Mouse (Mus musculus) embryonic facial prominence, embryonic 12.5 days (tissue): ENCODE data around the gene Acbd3. TPM values are rescaled to one million over a fixed set of nuclear protein-coding genes. Genes with fewer than 3 reads are reported as not detected.

ENCODE experiments used
- ATAC-seq: fragments of 200-750 bp; cut with Nextera tagmentation; 2 replicates; pipeline ENCODE4 v1.8.0; 2017; ENCODE audit not compliant: insufficient number of reproducible peaks, insufficient read depth, low FRiP score, low TSS enrichment
- H3K27ac ChIP-seq: fragments of 300-500 bp; sonication (generic); 2 replicates; pipeline ENCODE4 v1.5.1; 2016; ENCODE audit warnings: mild to moderate bottlenecking
- H3K27me3 ChIP-seq: fragments of 300-500 bp; sonication (generic); 2 replicates; pipeline ENCODE4 v1.6.1; 2016; ENCODE audit warnings: mild to moderate bottlenecking, moderate library complexity
- H3K36me3 ChIP-seq: fragments of 300-500 bp; sonication (generic); 2 replicates; pipeline ENCODE4 v1.6.1; 2016; ENCODE audit warnings: mild to moderate bottlenecking
- H3K4me1 ChIP-seq: fragments of 300-500 bp; sonication (generic); 2 replicates; pipeline ENCODE4 v1.6.1; 2016
- H3K4me2 ChIP-seq: fragments of 300-500 bp; sonication (generic); replicated peaks from 2 replicates; pipeline ENCODE4 v1.6.1; 2016; ENCODE audit warnings: mild to moderate bottlenecking, moderate library complexity
- H3K4me3 ChIP-seq: fragments of 300-500 bp; sonication (generic); 2 replicates; pipeline ENCODE4 v1.5.1; 2016; ENCODE audit warnings: mild to moderate bottlenecking
- H3K9ac ChIP-seq: fragments of 300-500 bp; sonication (generic); 2 replicates; pipeline ENCODE4 v1.6.1; 2016; ENCODE audit warnings: mild to moderate bottlenecking, moderate library complexity
- H3K9me3 ChIP-seq: fragments of 300-500 bp; sonication (generic); 2 replicates; pipeline ENCODE4 v1.6.1; 2016; ENCODE audit warnings: mild to moderate bottlenecking, moderate library complexity
- WGBS: fragments of 180-500 bp; shearing (Covaris S2); methylation state at CpG from one replicate; pipeline ENCODE4 v1.1.7; 2016; 5-methylcytosine and 5-hydroxymethylcytosine counted together
- polyA plus RNA-seq: library from polyadenylated mRNA; unstranded; fragments of >200 nt; fragmentation: Nextera tagmentation; extraction: Ambion mirVana; gene quantifications from 2 replicates; pipeline ENCODE4 v1.2.1, GENCODE M21; 2016

The Acbd3 gene
- polyA plus RNA-seq, 1 experiment from 2014 or later: 29.2 TPM

DNA sequence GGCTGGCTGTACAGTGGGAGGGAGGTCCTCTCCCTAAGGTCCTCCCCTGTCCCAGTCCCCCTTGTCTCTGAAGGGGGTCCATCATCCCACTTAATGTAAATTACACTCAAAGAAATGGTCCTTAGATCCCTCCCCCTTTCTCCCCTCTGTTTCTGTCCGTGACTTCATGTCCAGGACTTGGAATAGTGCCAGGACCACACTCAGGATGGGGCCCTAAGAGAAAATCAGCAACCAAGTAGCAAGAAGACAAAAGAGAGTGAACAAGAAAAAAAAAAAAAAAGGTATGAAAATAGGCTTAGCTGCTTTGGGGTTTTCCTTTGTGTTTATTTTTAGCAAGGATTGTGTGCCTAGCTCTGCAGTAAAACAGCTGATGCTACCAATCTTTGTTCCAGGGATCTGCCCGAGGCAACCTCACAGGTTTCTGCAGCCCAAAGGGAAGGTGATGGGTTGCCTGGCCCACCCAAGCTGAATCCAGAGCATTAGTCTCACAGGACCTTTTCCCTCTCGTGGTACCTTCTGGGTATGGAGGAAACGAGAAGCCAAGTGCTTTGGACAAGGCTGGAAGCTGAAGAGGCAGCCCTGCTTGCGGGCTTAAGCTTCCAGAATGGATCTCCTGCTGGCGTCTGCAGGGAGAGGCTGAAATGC, 50.1 kb downstream of the Acbd3 start:
- H3K4me2 ChIP-seq: no peak overlapping the region
- H3K27ac ChIP-seq: 0 out of 2 replicates have a peak overlapping the region, but pooled peaks have one; percentile 57
- no peaks in the 10 kb centered on the region for H3K36me3 ChIP-seq
- no peaks in the 10 kb centered on the region for H3K27me3 ChIP-seq
- H3K9ac ChIP-seq: no peak overlapping the region
- no peak for ATAC-seq
- peaks cover 19% of the 10 kb centered on the region; the same call in 1 of the 2 replicates for H3K4me1 ChIP-seq
- H3K4me3 ChIP-seq: no peak overlapping the region
- WGBS: 59% methylated on average over 6 of the region's 6 CpGs
- peaks cover 3% of the 10 kb centered on the region; the same call in 1 of the 2 replicates for H3K9me3 ChIP-seq

DNA sequence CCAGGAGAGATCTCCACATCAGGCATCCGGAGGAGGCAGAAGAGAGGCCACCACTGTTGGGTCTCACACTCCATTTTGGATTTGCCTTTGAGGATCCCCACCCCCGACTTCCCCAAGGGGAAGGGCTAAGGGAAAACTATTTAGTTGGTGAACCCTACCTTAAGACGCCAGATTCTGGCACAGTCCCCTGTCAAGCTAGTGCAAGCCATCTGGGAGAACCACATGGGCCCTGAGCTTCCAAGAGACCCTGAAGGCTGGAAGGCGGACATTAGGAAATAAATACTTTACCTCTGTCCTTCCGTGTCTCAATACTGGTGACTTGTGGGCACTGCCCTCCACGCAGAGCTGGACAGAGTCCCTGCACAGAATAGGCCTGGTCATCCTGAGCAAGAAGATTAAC, 50.7 kb downstream of the Acbd3 start:
- WGBS: 79% methylated on average over 6 of the region's 6 CpGs
- ATAC-seq: no peak
- Histone ChIP-seq H3K4me3 (no peak overlapping the region), H3K4me2 (no peak overlapping the region), H3K9ac (no peak overlapping the region), H3K36me3 (no peaks in the 10 kb centered on the region), H3K27ac (0 out of 2 replicates have a peak overlapping the region, but pooled peaks have one; percentile 57), H3K27me3 (no peaks in the 10 kb centered on the region), H3K9me3 (peaks cover 3% of the 10 kb centered on the region; the same call in 1 of the 2 replicates), H3K4me1 (peaks cover 19% of the 10 kb centered on the region; the same call in 1 of the 2 replicates)

DNA sequence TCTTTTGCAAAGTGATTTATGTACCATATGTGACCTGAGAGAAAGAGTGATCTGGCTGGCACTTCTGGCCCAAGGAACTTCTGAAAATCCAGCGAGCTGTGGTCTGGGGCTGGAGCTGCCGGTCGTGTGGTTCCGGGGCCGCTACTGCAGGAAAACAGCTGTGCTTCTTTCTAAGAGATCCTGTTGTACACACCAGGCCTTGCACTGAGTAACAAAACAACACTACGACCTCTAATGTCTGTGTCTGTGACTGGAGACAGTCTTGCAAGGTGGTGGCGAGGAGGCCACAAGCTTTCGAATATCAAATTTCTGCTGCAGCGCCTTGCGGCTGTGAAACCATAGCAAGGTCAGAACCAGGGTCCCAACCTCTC, 51.4 kb downstream of the Acbd3 start:
- Histone ChIP-seq H3K4me1 (peaks cover 19% of the 10 kb centered on the region; the same call in 1 of the 2 replicates), H3K27ac (peak overlapping the region; percentile 90), H3K4me3 (peak overlapping the region; percentile 68), H3K27me3 (no peaks in the 10 kb centered on the region), H3K4me2 (peak overlapping the region; percentile 90), H3K9me3 (peaks cover 3% of the 10 kb centered on the region; the same call in 1 of the 2 replicates), H3K36me3 (no peaks in the 10 kb centered on the region), H3K9ac (peak overlapping the region; percentile 78)
- no peak for ATAC-seq
- 4% methylated on average over 10 of the region's 10 CpGs for WGBS

DNA sequence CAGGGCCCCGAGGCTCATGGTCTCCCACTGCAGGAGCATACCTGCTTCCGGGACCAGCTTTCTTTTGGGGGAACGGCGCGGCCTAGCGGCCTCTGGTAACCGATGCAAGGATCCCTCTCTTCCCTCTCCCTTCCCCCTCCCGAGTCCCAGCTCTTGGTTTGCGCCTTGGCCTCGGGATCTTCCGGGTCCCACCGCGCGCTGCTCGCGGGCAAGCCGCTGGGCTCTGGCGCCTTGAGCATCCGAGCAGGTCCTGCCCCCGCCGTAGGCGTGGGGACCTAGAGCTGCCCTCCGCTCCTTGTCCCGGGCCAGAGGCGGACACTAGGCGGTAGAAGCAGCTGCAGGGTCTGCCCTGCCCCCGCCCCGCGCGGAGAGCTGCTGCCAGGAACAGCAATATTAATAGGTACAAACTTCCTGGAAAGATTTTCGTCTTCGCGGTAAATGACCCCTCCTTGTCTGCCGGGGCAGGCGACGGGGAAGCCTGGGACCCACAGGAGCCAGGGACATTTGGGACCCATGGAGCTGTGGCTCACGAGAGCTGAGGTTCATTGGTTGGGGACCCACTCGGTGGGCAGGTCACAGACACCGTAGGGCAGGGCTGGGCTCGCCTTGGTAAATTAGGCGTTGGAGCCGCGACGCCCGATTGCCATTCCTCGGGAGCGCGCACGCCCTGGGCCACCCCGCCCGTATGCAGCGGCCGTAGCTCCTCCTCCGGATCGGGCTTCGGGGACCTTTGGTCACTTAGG, 52.0 kb downstream of the Acbd3 start:
- H3K4me1 ChIP-seq: peaks cover 19% of the 10 kb centered on the region; the same call in 1 of the 2 replicates
- H3K9ac ChIP-seq: peak overlapping the region; percentile 78
- H3K4me2 ChIP-seq: peak overlapping the region; percentile 90
- H3K27me3 ChIP-seq: no peaks in the 10 kb centered on the region
- no peaks in the 10 kb centered on the region for H3K36me3 ChIP-seq
- H3K27ac ChIP-seq: peak overlapping the region; percentile 90
- peak; percentile 85 for ATAC-seq
- WGBS: under 1% methylated on average over 56 of the region's 56 CpGs
- peaks cover 3% of the 10 kb centered on the region; the same call in 1 of the 2 replicates for H3K9me3 ChIP-seq
- peak overlapping the region; percentile 68 for H3K4me3 ChIP-seq

DNA sequence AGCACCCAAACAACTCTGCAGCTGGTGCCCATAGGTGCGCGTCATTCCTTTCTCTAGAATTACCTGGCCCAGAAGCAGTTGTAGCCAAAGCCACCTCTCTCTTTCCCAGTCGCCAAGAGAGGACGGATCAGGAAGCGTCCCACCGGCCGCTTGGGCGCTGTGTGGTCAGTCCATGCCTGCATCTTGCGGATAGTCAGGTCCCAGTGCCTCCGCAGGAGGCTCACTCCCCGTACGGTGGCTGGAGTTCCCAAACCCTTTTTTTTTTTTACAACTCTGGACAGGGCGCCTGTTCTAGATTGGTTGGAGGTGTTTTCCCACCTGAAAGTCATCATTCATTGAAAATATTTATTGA, 52.5 kb downstream of the Acbd3 start:
- peak overlapping the region; percentile 90 for H3K27ac ChIP-seq
- peak overlapping the region; percentile 90 for H3K4me2 ChIP-seq
- peaks cover 3% of the 10 kb centered on the region; the same call in 1 of the 2 replicates for H3K9me3 ChIP-seq
- H3K36me3 ChIP-seq: no peaks in the 10 kb centered on the region
- H3K4me1 ChIP-seq: peaks cover 19% of the 10 kb centered on the region; the same call in 1 of the 2 replicates
- H3K9ac ChIP-seq: peak overlapping the region; percentile 78
- WGBS: under 1% methylated on average over 13 of the region's 13 CpGs
- ATAC-seq: no peak
- peak overlapping the region; percentile 68 for H3K4me3 ChIP-seq
- no peaks in the 10 kb centered on the region for H3K27me3 ChIP-seq

DNA sequence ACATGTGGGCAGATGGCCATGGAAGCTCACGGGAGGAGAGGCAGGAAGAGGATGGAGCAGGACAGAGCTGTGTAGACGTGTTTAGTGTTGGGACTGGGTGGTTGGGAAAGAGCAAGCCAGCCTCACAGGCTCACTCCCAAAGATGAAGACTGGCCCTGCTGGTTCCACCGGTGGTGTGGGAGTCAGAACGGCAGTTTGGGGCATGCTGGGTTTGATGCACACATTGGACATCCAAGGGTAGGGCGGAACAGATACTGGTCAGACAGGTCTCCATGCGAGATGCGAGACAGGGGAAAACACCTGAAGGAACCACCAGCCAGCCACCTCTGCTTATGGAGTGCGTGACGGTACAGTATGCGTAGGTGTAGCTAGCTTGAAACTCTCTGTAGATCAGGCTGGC, 53.1 kb downstream of the Acbd3 start:
- Histone ChIP-seq H3K4me3 (no peak overlapping the region), H3K4me2 (no peak overlapping the region; the same call in 1 of the 2 replicates)
- 80% methylated on average over 10 of the region's 10 CpGs for WGBS

DNA sequence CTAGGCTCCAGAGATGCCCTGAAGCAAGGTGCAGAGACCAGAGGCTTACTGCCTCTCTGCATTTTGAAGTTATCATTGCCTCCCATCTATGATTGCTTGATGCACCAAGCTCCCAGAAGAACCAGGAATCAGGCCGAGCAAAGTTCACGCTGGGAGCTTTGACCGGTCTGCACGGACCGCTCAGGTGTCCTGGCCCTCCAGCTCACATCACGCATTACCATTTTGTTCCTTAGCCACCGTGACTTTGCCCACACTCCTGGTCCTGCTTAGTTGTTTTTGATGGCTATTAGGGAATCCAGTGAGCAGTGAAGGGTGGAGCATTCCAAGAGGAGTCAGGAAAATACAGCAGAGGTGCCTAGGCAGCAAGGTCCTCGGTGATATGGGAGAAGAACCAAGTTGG, 54.4 kb downstream of the Acbd3 start:
- ATAC-seq: no peak
- Histone ChIP-seq H3K4me2 (no peak overlapping the region), H3K36me3 (no peaks in the 10 kb centered on the region), H3K27ac (no peak overlapping the region), H3K9ac (no peak overlapping the region), H3K4me3 (no peak overlapping the region), H3K4me1 (peaks cover 19% of the 10 kb centered on the region; the same call in 1 of the 2 replicates), H3K9me3 (no peaks in the 10 kb centered on the region), H3K27me3 (no peaks in the 10 kb centered on the region)
- 86% methylated on average over 8 of the region's 8 CpGs for WGBS

More for the DNA sequence above, 53.1 kb downstream of the Acbd3 start:
- H3K4me1 ChIP-seq: peaks cover 19% of the 10 kb centered on the region; the same call in 1 of the 2 replicates
- H3K36me3 ChIP-seq: no peaks in the 10 kb centered on the region
- no peak for ATAC-seq
- H3K9ac ChIP-seq: no peak overlapping the region
- no peaks in the 10 kb centered on the region for H3K27me3 ChIP-seq
- H3K27ac ChIP-seq: no peak overlapping the region
- H3K9me3 ChIP-seq: peaks cover 3% of the 10 kb centered on the region; the same call in 1 of the 2 replicates

DNA sequence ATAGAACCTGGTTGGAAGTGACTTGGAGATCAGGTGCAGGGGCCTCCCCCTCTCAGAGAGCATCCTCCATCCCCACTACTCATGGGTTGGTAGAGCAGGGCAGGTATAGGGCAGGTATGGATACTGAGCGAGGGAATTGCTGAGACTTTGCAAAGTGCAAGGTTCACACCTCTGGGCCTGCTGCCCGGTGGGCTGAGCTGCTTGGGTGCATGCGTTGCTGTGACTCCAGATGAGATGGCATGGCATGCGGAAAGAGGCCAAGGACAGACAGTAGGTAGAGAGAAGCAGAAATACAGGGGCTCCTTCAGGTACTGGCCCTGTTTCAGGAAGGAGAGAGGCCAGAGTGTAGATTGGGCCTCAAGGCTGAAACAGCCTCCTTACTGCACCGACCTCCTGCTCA, 55.4 kb downstream of the Acbd3 start:
- Histone ChIP-seq H3K4me3 (no peak overlapping the region), H3K27ac (no peak overlapping the region), H3K9me3 (no peaks in the 10 kb centered on the region), H3K4me1 (peaks cover 11% of the 10 kb centered on the region; the same call in 1 of the 2 replicates), H3K9ac (no peak overlapping the region), H3K27me3 (no peaks in the 10 kb centered on the region), H3K4me2 (no peak overlapping the region), H3K36me3 (no peaks in the 10 kb centered on the region)
- 83% methylated on average over 5 of the region's 5 CpGs for WGBS
- no peak for ATAC-seq

DNA sequence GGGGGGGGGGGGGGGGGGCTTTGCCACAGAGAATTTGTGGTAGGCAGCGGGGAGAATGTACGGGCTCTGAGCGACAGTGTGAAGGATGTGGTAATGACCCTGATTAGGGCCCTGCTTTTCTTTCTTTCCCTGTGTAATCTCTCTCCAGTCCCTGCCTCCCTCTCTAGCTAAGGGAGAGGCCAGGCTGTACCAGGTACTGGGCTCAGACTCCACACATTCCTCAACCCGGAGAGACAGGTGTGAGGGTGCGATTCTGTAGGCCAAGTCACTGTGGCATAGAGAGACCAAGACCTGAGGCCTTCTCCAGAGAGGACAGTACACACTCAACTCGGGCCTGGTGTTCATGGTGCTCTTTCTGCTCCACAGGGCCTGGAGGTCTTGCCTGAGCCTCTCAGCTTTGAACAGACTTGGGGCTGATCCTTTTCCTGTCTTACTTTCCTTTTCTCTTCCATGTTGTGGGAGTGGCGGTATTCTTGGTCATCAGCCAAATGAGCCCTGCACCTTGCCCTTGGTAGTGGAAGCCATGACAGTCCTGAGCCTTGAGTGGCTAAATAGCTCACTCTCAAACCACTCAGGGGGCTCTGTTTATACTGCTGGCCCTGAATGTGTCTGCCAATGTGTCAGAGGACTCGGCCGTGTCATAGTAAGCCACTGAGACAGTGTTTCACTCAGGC, 57.2 kb downstream of the Acbd3 start:
- Histone ChIP-seq H3K27me3 (no peaks in the 10 kb centered on the region), H3K4me3 (no peak overlapping the region), H3K4me1 (no peaks in the 10 kb centered on the region), H3K27ac (no peak overlapping the region), H3K4me2 (no peak overlapping the region), H3K9ac (no peak overlapping the region), H3K9me3 (no peaks in the 10 kb centered on the region), H3K36me3 (no peaks in the 10 kb centered on the region)
- WGBS: 67% methylated on average over 9 of the region's 9 CpGs
- ATAC-seq: no peak

DNA sequence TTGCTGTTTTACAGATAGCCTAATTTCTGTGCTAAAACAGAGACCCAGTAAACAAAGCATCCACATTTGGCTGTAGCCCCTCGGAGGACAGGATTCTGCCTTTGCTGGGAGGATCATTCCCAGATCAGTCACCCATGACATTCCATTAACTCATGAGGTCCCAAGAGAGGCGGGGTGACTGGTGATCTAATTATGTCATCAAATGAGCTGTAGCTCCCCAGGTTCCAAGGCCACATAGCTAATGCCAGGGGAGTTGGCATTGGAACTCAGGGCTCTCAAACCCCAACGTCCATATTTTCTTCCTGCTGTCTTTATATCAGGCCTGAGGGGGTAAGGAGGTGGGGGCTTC, 57.7 kb downstream of the Acbd3 start:
- Histone ChIP-seq H3K36me3 (no peaks in the 10 kb centered on the region), H3K4me2 (no peak overlapping the region), H3K4me1 (no peaks in the 10 kb centered on the region), H3K9me3 (no peaks in the 10 kb centered on the region), H3K27me3 (no peaks in the 10 kb centered on the region), H3K27ac (no peak overlapping the region), H3K4me3 (no peak overlapping the region), H3K9ac (no peak overlapping the region)
- 34% methylated on average over 3 of the region's 3 CpGs for WGBS
- ATAC-seq: no peak

DNA sequence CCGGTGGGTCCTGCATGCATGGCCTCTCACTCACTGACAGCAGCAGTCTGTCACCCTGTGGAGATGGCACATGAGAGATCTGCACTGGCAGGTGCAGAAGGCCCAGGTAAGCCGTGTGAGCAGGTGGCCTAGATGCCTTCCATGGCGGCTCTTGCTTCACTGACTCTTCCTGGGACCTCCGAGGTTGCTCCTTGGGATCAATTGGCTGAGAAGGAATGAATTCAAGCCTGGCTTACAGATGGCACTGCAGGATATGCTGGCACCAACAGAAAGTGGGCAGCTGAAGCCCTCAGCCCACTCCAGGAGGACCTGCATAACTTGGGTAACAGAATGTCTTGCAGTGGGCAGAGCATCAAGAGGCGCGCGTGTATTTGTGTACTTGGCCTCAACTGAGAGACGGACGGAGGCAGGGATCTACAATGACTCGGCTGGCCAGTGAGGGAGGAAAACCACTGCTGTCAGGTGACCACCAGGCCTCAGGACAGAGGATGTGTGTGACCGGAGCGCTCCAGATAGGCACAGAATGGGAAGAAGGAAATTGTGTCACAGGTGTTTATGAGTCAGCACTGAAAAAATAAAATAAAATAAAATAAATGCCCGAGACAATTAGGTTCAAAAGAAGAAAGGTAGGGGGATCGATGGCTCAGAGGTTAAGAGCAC, 66.1 kb downstream of the Acbd3 start:
- Histone ChIP-seq H3K4me3 (no peak overlapping the region), H3K9me3 (no peaks in the 10 kb centered on the region), H3K27ac (no peak overlapping the region), H3K9ac (no peak overlapping the region), H3K4me1 (peaks cover 8% of the 10 kb centered on the region), H3K36me3 (no peaks in the 10 kb centered on the region), H3K27me3 (no peaks in the 10 kb centered on the region), H3K4me2 (no peak overlapping the region)
- 85% methylated on average over 14 of the region's 14 CpGs for WGBS
- ATAC-seq: no peak
